Mouse (Mus musculus) layer of hippocampus, adult 11-12 months (tissue): ENCODE measurements at regions not wholly inside any gene's neighbourhood (a gene's known extent, or its start where the extent isn't known, plus 50 kb on each side); places are given as distances from the start of the nearest gene placed in this dataset.

Experiments
- DNase-seq: peaks from one replicate; pipeline ENCODE4 v3.0.0; 2022; ENCODE audit warnings: low spot score

GRCm38 (mm10) chr16:24341736-24342135 is 51.6 kb upstream of the Lpp start:
- no peak for DNase-seq

- DNase-seq, result no peak
Observed at GRCm38 (mm10) chr16:24340646-24341045, 52.7 kb upstream of the Lpp start.

- DNase-seq, result no peak
Observed at GRCm38 (mm10) chr16:24339320-24340265, 53.7 kb upstream of the Lpp start.

GRCm38 (mm10) chr16:24338404-24338803 is 54.9 kb upstream of the Lpp start:
- no peak for DNase-seq

- no peak for DNase-seq
Observed at GRCm38 (mm10) chr16:24334389-24334788, 58.9 kb upstream of the Lpp start.

- DNase-seq, result no peak
Observed at GRCm38 (mm10) chr16:24331446-24332020, 61.8 kb upstream of the Lpp start.

GRCm38 (mm10) chr16:24326571-24326970 is 66.7 kb upstream of the Lpp start:
- DNase-seq, result no peak

GRCm38 (mm10) chr16:24326046-24326445 is 67.3 kb upstream of the Lpp start:
- peak; percentile 29 for DNase-seq

- DNase-seq, result no peak
Observed at GRCm38 (mm10) chr16:24324917-24325316, 68.4 kb upstream of the Lpp start.

GRCm38 (mm10) chr16:24318723-24319437 is 74.4 kb upstream of the Lpp start:
- DNase-seq, result no peak

- no peak for DNase-seq
Observed at GRCm38 (mm10) chr16:24313544-24314326, 79.6 kb upstream of the Lpp start.

GRCm38 (mm10) chr16:24305391-24305790 is 87.9 kb upstream of the Lpp start:
- DNase-seq, result no peak

GRCm38 (mm10) chr16:24296790-24297189 is 96.5 kb upstream of the Lpp start:
- no peak for DNase-seq

- DNase-seq, result no peak
Observed at GRCm38 (mm10) chr16:24295626-24296440, 97.5 kb upstream of the Lpp start.

GRCm38 (mm10) chr16:24284215-24284614 is 109.1 kb upstream of the Lpp start:
- DNase-seq, result no peak

- peak; percentile 89 for DNase-seq
Observed at GRCm38 (mm10) chr16:24282194-24282683, 111.1 kb upstream of the Lpp start.

- no peak for DNase-seq
Observed at GRCm38 (mm10) chr16:24281561-24281960, 111.7 kb upstream of the Lpp start.

- DNase-seq, result no peak
Observed at GRCm38 (mm10) chr16:24277857-24278256, 115.5 kb upstream of the Lpp start.

GRCm38 (mm10) chr16:24262701-24263100 is 130.6 kb upstream of the Lpp start:
- no peak for DNase-seq

GRCm38 (mm10) chr16:24259711-24260230 is 133.5 kb upstream of the Lpp start:
- no peak for DNase-seq

- DNase-seq, result no peak
Observed at GRCm38 (mm10) chr16:24258991-24259390, 134.3 kb upstream of the Lpp start.
